Mouse (Mus musculus) heart, adult 18-20 months (tissue): ENCODE results near the gene Sept6. TPM values are rescaled to one million over a fixed set of nuclear protein-coding genes. Genes with fewer than 3 reads are reported as not detected.

ENCODE experiments used
- DNase-seq, 2 experiments: peaks; one replicate each; pipeline ENCODE4 v3.0.0; 2021 to 2022; ENCODE audit warnings: mixed read lengths in 1 of 2
- long read RNA-seq, 2 experiments: library from polyadenylated mRNA; stranded (forward); transcript quantifications; one replicate each; pipeline ENCODE4 v2.0.0; 2021
- total RNA-seq, 2 experiments: library from RNA; stranded (reverse); gene quantifications; 2 replicates each; pipeline ENCODE4 v1.2.3; 2021

Gene Sept6
- 1 to 10 TPM; 4.1 to 7.5 TPM for total RNA-seq
- long read RNA-seq, experiment 1, full-length matches to known transcripts: 2 of 3 reads
- long read RNA-seq, experiment 1, partial matches to known transcripts: 0 of 3 reads
- long read RNA-seq, experiment 1, other reads (novel, unspliced or antisense): 1 of 3 reads
- long read RNA-seq, experiment 2, partial matches to known transcripts: 0 of 1 reads
- long read RNA-seq, experiment 2, other reads (novel, unspliced or antisense): 0 of 1 reads

DNA sequence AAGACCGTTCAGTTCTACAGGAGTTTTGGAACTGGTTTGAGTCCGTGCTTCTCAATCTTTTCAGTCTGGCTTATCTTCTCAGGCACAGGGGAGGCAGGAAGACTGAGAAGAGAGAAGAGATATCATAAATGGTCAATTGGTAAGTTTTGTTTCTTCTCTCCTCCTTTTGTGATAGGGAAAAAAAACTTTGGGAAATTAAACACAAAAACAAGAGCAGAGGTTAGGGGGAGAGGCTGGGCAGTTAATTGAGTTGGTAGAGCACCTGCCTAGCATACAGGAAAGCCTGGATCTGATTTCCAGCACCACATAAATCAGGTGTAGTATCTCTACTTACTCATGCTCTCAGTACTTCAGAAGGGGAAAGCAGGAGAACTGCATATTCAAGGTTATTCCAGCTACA is at the start of gene Sept6:
Gene Sept6 (minus strand): TSS at position 101 of the 400 bp plus-strand sequence.
- DNase-seq: no peak

DNA sequence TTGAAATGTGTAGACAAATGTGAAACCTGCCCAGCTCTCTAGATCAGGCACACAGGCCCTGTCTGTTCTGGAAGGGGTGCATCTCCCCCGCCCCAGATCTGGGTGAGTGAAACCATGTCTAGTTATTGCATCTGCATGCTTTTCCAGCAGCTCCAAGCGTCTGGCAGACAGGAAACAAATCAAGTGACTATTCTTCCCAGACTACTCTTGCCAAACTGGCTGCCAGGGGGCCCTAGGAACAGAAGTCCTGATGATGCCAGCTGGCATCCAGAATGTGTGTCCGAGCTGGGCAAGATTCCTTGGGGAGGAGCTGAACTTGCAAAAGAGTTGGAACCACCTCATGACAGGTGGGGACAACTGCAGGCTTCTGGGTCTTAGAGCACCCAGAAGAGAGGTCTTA is 36.8 kb upstream of the Sept6 start:
- peak; percentile 34 to 58 for DNase-seq

DNA sequence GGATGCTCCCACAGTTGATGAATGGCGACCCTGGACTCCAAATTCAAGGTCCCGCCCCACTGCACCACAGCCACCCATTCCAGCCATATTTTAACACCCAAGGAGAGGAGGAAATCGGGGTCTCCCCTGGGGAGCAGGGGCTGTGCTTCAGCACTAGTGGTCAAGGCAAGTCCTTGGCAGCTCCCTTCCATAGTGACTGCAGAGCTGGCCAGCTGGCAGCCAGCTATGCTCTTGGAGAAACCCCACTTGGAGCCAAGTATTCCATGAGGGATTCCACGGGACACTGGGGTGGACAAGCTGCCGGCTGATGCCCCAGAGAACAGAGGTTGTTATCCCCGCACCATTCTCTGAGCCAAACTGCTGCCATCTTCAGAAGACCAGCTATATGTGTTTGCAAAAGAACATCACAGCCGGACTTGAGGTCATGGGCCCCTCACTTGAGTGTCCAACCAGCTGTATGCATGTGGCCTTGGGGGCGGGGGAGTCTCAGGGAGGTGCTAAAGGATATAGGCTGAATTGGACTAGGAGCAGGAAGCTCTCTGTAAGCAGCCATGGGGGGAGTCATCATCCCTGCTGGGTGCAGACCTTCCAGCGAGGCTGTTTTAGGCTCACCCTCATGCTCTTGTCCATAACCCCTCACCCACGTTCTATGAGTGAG is 32.2 kb upstream of the Sept6 start:
- DNase-seq: peak; percentile 5 to 18

DNA sequence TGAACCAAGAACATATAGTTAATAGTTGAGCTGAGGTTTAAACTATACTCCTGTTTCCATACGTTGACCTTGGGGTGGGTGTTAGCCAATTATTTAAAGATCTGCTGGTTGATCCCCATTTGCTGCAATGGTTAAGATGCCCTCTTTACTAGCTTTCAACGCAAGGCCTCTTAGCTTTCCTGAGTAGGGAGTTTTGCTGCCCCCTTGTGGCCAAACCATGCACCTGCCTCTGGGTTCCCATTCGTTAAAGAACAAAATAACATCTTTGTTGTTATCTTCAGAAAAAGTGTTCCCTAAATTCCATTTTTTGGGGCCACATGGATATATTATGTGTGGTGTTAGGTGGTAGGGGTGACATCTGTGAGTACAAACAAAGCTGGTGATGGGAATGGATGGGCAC is 31.1 kb upstream of the Sept6 start:
- peak; percentile 35 to 79 for DNase-seq

DNA sequence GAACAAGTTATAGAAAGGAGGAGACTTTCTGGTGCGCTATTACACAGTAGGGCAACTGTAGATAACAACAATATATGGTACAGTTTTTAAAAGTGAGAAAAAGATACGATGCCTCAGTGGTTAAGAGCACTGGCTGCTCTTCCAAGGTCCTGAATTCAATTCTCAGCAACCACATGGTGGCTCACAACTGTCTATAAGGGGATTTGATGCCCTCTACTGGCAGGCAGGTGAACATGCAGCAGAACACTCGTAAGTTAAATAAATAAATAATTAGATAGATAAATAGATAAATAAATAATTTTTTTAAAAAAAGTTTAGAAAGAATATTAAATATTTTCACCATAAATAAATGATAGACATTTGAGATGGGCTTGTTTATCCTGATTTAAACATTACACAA is 27.5 kb upstream of the Sept6 start:
- DNase-seq: no peak

DNA sequence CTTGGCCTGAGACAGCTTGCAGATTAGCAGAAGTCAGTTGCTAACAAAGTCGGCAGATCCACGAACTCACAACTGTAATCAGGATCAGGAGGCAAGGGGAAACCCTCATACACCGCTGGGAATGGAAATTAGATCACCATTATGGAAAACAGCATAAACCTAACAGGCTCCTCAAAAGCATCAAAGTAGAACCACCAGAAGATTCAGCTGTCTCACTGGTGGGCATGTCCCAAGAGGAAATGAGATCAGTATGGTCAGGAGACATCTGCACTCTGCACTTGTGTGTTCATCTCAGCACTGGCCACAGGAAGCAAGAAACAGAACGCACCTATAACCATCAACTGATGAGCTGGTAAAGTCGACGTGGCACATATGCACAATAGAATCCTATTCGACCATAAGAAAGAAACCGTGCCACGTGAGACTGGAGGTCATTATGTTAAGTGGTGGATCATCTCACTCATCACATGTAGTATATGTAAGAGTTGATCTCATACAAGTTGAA is 26.6 kb upstream of the Sept6 start:
- no peak for DNase-seq

DNA sequence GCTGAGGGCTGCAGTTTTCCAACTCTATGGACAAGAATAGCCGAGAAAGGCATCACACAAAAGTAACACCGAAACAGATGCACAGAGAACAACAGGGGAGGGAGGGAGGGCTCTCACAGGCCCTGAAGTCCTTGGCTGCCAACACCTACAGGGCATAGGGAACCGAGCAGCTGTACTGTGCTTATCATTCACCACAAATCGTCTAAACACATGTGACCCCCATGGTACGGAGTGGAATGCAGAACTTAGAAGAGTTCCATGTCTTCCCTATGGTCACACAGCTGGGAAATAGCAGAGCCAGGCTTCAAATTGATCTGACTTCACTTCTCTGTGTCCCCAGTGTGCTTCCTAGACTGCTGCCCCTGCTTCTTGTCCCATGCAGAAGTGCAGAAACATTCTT is 22.3 kb upstream of the Sept6 start:
- no peak for DNase-seq

DNA sequence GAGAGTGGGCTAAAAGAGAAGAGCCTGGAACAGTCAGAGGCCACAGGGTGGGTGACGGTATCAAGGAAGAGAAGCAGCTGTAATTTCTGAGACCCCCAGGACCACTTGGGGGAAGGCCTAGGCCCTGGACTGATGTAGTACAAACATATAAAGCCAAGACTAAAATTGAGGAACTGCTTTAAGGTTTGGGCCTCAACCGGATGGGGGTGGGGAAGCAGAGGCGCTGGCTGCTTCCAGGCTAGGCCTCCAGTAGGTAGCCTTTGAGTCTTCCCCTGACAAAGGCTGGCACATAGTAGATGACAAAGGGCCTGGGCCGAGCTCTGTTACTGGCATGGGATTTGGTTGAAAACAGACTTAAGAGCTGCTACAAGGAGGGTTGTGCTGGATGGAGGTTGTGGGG is 555 bp downstream of the Sept6 start:
- no peak for DNase-seq

DNA sequence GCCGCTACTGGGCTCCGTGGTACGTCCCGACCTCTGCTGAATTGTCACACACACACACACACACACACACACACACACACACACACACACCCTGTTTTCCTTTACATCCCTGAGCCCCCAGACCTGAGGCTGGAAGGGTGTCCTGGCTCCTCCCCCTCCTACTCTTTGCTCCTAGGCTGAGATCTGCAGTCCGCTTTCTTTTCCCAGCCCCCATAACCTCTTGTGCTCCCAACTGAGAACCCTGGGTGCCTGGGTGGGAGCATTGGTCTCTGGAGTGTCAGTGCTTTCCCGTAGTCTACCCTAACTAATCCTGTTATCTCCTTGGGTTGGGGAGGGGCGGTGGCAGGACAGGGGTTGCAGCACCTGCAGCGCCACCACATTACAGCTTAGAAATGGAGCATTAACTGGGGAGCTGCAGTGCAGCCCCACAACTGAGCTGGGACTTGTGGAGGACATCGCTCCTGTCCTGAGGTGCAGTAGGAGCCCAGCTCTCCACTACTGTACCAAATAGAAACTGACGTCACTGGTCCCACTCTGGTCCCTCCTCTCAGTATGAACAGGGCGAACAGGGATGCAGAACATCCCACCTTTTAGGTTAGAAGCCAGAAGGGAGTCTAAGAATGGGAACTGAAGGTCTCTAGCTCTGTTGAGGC is 1.7 kb downstream of the Sept6 start:
- peak in 1 of 2 experiments; percentile 25 for DNase-seq

DNA sequence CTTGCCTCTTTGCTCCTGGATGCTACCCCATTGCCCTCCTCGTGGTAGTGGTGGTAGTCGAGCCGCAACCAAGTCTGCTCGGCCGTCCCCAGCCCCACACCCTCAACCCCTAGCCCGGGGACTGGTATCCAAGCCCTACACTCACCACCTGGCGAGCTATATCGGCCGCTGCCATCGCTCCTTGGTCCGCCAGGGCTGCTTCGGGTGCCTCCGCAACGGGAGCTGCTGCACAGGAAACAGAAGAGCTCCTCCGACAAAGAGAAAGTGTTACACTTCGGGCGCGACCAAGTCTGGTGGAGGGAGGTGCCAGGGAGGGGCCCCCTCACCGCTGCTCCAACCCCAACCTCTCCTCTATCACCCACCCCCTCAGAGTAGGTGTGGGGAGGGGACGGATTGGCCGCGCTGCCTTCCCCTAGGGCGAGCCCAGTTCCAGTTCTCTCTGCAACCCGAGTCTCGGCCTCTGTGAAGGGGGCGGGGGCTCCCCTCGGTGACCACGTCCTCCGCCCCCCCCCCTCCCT is 2.3 kb downstream of the Sept6 start:
- peak; percentile 57 to 69 for DNase-seq

DNA sequence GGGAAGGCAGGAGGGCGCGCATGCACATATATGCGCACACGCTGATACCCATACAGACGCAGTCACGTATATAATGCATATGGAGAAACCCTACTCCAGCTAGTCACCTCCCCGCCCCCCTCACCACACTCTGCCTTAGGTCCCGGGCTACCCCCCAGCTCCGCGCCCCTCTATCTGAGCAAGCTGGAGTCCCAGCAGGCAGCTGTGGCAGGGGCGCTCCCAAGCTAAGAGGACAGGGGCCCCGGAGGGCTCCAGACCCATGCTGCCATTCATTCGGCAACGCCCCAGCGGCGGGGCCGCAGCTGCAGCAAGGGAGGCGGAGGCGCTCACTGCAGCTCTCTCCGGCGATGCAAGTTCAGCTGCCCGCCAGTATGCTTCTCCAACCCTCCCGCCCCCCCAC is 2.8 kb downstream of the Sept6 start:
- peak in 1 of 2 experiments; percentile 12 for DNase-seq

DNA sequence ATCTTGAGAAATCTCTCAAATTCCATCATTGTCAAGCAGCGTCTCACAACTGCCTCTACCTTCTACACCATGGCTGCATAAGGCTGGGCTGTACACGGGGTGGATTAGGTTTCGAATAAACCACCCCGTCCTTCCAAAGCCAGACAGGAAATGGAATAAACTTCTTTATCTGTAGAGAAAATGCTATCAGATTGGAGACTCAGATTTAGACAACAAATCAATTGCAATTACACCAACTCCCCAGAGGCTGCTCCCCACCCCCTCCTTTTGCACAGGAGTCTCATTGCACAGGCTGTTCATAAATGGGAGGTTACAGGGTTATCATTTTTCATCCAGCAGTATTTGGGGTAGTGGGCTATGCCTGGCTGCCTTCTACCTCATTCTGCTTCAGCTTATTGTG is 3.7 kb downstream of the Sept6 start:
- no peak for DNase-seq

DNA sequence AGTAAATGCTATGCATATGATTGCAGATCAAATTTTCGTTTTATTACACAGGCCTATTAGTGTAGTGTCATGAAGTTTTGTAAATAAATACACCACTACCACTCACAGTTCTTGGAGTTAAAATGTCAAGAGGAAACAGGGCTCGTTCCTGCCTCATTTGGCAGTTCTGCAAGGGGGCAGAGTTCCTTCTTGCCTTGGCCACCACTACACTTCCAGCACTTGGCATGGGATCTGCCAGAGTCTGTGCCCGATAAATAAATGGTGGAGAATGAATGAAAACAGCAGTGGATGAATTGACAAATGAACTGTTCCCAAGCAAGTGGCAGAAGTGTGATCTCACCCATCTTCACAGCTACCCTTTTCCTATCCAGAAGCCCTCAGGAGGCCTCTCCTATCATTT is 6.6 kb downstream of the Sept6 start:
- no peak for DNase-seq

DNA sequence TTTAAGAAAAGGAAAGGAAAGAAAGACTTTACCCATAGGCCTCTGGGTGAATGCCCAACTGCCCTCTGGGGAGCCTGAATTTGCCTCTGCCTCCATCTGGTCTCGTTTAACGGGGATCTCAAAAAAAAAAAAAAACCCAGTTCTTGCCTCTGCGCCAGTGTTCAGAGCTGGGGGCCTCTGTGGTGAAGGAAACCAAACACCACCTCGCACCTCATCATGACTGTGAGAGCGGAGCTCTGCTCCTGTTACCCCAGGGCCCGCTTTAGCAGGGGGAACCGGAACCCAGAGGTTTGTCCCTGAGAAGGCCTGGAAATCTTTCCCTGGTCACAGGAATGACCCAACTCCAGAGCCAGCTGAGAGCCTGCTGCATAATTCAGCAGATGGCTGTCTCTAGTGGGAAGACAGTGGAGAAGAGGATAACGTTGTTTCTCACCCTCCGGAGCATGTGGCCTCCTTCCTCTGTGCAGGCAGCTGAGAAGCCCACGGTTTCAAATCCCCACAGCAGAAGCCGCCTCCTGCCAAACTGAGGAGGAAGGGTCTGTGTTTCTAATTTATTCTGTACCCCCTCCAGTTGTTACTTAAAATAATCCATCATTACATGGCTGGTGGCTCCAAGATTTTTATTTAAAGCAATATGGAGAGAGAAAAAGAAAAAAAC is 7.8 kb downstream of the Sept6 start:
- peak in 1 of 2 experiments; percentile 26 for DNase-seq

DNA sequence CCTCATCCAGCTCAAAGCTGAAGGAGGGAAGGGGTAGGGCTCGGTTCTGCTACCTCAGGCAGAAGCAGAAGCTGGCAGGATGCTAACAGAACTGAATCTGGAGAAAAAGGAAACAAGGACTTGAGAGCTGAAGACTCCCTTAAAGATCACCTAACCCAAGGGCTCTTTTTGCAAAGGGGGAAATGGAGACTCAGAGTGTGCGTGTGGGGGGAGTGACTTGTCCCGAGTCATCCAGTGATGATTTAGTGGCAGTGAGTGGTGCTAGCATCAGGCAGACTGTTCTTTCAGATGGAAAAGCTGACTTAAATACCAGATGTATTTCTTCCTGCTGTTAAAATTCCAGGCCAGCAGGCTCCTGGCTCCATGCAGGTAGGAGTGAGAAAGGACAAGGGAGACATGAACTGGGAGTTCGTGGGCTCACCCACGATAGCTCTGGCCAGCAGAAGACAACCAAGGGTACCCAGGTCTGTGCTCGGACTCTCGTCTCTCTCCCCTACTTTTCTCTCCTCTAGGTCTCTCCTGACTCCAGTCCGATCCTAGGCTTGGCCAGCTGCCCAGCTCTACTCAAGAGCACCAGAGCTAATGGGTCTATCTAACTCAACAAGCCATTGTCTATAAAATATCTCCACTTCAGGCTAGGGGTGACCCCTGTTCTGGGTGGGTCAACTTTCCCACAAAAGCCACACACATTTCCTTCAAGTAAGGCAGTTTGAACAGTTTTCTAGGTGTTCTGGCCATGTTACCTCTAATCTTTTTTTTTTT is 8.5 kb downstream of the Sept6 start:
- DNase-seq: peak in 1 of 2 experiments; percentile 47

DNA sequence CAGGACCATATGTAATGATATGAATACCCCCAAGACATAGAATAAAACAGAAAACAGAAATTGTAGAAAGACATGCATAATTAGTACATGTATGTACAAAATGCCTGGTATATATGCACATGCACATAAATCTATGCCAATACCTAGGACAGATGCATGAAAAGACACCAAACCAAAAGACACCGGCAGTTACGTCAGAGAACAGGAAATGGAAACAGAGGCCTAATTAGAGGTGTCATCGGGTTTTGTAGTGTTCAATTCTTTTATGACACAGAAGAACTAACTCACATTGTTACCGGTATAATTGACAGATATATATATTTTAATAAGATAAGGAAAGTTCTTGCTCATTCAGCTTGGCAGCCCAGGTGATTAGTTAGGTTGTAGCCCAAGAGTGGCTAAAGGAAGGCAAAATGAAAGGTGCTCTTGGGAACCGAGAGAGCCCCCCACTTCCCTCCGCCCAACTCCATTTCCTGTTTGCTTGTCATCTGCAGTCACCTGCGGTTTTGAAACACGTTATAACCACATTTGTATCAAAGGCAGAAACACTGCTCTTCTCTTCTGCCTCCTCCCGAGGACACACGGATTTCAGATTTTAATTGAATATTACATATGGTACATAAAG is 10.9 kb downstream of the Sept6 start:
- no peak for DNase-seq

DNA sequence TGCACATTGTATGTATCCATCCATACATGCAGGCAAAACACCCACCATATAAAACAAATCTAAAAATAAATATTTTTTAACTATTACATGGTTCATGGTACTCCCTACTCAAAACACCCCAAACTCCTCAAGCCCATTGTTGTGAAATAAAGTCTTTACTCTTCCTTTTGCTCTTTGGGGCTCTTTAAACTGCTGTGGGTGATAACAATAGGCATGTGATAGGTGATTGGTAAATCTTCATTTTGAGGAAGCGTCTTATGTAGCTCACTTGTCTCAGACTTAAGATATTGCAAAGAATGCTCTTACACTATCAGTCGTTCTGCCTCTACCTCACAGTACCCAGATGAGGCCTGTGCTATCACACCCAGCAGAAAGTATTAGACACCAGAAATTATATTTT is 13.7 kb downstream of the Sept6 start:
- no peak for DNase-seq

DNA sequence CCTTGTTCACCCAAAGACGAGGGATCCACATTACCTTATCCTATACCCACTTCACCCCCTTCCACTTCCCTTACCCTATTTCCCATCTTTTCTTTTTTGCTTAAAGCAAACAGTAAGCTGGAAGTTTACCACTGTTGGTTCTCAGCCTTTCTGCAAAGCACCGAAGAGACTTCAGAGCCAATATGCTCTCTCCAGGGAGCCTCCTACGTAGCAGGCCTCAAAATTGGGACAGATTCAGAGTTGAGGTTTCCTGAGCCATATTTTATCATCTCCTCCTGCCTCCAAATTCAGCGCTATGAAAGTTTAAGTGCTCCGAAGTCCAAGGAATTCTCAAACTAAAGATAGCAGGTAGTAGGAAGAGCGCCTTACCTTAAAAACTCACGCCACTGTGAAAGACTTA is 14.6 kb downstream of the Sept6 start:
- DNase-seq: no peak

DNA sequence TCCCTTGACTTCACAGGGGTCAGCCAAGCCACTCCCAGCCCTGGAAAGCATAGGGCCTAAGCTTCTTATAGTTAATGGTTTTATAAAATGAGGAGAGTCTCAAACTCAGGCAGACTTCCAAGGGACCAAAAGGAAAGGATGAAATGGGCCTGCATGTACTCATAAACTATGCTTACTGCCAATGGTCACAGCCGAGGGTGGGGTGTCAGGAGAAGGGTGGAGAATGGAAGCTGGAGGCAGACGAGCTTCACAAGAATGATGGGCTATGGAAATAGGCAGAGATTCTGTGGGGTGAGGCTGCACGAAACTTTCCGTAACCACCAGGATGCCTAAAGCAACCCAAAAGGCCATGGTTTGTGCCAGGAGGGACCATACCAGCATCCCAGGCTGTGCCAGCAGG is 15.3 kb downstream of the Sept6 start:
- peak; percentile 18 to 22 for DNase-seq

DNA sequence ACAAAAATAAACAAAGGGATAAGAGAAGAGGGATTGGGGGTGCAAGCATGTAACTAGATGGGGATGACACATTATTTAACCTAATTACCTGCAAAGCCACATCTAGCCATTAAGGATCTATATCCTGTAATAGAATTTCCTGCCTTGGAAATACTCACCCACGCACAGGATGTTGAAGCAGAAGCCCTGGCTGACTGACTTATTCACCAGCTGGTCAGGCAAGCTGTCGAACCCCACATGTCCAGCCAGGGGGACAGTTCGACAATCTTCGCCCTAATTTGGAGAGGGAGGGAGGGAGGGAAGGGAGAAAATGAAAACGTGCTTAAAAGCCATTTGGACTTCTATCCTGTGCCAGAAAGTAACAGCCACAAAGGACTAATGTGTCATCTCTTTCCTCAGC is 16.7 kb downstream of the Sept6 start:
- DNase-seq: peak; percentile 16 to 31

DNA sequence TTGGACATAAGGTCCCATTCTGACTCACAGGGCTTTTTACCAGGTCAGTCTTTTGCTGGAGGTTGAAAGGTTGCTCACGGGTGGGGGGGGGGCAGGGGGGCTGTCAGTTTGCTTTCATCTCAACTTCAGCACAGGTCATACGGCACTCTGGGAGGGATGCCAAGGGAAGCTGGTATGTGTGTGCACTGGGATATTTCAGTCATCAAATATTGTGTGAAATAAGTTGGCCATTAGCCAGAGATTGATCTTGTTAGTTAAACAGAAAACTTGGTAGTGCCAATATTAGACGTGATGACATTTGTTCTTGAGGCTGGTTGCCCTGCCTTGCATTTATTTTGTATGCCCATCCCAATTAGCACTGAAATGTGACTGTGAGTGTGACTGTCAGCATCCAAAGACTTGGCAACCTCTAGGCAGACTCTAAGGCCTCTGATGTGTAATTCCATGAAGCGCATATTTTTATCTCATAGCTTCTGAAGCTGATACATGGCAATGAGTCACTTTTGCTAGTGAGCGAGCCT is 18.6 kb downstream of the Sept6 start:
- DNase-seq: peak; percentile 34 to 40
